Mouse (Mus musculus) liver, postnatal 0 days (tissue): ENCODE data around the gene Kif3a.

Source experiments
- CTCF ChIP-seq: sonication (generic); IDR thresholded peaks from 2 replicates; pipeline ENCODE4 v1.5.1; 2016; ENCODE audit warnings: antibody characterized with exemption, low read depth
- EP300 ChIP-seq: IDR thresholded peaks from 2 replicates; pipeline ENCODE4 v1.6.1; 2016; ENCODE audit warnings: antibody characterized with exemption, low read depth, mild to moderate bottlenecking

- TF ChIP-seq CTCF (no peak), EP300 (no peak)
Observed at GRCm38 (mm10) chr11:53529253-53529557, 38.0 kb upstream of the Kif3a start.
